Mouse (Mus musculus) gastrocnemius, postnatal 14 days (tissue): Measurements from ENCODE around the gene Atp6v0a1. TPM values are rescaled to one million over a fixed set of nuclear protein-coding genes. Genes with fewer than 3 reads are reported as not detected.

Source experiments
- DNase-seq: peaks from one replicate; pipeline ENCODE4 v3.0.0; 2021; ENCODE audit warnings: mixed read lengths
- intact Hi-C: fragments of 180-260 bp; cut with DNase I; formaldehyde crosslinking; loops from one replicate; pipeline ENCODE4 v1.15.1; 2025; ENCODE audit warnings: low total_unique reads
- microRNA-seq, 2 experiments: library from miRNA; unstranded; fragments of <30 nt; microRNA quantifications; one replicate each; pipeline ENCODE4 v1.2.0; 2021
- total RNA-seq, 2 experiments: library from RNA; stranded (reverse); gene quantifications; 2 replicates each; pipeline ENCODE4 v1.2.3; 2021

The Atp6v0a1 gene
- total RNA-seq, 2 experiments from 2014 or later, result 53.4 to 58.5 TPM

DNA sequence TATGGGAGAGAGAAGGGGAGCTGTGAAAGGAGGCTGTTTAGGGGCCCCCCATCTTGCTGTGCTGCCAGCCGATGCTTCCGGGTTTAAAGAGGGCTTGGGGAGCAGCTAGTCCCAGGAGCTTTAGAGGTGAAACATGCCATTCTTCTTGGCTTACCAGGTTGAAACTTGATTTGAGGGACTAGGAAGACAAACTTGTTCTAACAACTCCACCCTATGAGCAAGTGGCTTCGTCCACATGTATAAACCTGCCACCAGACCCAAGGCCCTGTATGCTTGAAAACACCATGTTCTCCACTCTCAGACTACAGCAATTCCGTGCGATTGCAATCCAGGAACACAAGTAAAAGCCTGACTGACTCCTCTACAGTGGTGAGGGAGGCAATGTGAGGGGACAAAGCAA, 93.8 kb downstream of the Atp6v0a1 start:
- intact Hi-C loops, result no loop called here
- no peak for DNase-seq

DNA sequence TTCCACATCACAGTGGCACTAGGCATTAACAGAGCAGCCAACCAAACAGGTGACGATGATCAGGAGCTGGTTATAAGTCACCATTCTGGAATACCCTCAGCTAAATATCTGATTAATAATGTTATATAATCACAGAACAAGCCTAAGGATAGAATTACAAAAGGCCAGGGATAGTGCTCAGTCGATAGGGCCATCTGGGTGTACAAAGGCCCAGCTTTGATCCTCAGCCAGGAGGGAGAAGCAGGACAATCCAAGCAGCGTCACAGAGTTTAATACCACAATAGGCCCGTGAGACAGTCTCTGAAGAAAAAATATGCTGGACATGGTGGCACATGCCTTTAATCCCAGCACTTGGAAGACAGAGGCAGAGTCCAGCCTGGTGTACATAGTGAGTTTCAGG, 100.1 kb downstream of the Atp6v0a1 start:
- intact Hi-C loops, result no loop called here
- DNase-seq, result no peak

DNA sequence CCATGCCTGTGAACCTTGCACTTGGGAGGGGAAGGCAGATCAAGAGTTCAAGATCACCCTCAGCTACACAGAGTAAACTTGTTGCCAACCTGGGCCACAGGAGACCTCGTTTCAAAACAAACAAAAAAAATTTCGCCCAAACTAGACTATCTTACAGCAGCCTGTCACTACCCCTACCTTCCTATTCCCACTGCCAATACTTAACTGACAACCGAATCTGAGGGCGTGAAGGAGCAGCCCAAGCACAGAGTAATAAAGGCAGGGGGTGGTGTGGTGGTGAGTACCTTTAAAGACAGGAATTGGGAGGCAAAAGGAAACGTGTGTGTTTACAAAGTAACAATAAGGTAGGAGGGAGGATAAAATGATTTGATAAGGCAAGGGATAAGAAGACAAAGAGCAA, 101.5 kb downstream of the Atp6v0a1 start:
- DNase-seq, result no peak
- intact Hi-C loops, result no loop called here

DNA sequence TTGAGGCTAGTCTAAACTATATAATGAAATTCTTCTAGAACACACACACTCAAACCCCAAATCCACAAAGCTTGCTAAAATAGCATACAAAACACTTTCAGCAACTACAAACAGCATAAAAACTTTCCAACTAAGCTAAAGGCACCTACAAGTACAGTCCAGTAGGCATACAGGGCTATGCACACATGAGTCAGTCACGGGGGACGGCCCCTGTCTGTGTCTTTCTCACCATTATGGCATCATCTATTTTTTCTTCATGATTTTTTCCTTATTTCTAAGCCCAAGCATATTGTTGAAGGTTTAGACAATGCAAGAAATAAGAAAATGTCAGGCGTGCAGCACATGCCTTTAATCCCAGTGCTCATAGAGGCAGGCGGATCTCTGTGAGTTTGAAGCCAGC, 101.9 kb downstream of the Atp6v0a1 start:
- no peak for DNase-seq
- intact Hi-C loops, result no loop called here

DNA sequence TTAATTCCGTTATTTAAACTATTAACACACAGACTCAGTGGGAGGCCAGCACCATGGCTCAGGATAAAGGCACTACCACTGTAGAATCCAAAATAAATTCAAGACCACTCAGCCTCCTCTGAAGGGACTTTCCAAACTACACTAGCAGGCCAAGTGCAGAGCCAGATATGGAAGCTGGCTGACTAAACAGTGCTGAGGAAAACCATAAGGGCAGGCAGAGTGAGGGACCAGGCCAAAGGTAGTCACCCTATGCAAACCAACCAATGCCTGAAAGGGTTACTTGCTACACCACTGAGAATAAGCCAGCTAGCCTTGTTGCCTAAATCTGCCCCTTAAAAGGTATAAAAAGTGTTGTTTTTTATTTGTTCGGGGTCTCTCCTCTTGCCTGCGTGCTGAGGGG, 102.9 kb downstream of the Atp6v0a1 start:
- no peak for DNase-seq
- intact Hi-C loops, result no loop called here

Small RNAs within 50 kb of the gene (microRNA-seq; reads per million reads assigned to microRNA genes)
- 0 to 0.64 reads per million in 2 experiments for gene Mir6928

Other genes starting within 250 kb of the Atp6v0a1 start
- gene Kcnh4, start 249.5 kb upstream of the Atp6v0a1 start, total RNA-seq, result not detected
- not detected for gene Hcrt, start 246.5 kb upstream of the Atp6v0a1 start, total RNA-seq
- gene Ghdc, start 238.5 kb upstream of the Atp6v0a1 start, total RNA-seq, result 1 to 10 TPM; 5.6 to 7.1 TPM
- gene Stat5b, start 158.7 kb upstream of the Atp6v0a1 start, total RNA-seq, result 100 to 1,000 TPM in 1 of 2 experiments, 10 to 100 TPM in 1; 100.0 to 110 TPM
- gene Stat5a, start 150.1 kb upstream of the Atp6v0a1 start, total RNA-seq, result 10 to 100 TPM; 17.9 to 21.5 TPM
- 10 to 100 TPM; 41.7 to 43.6 TPM for gene Stat3, start 69.9 kb upstream of the Atp6v0a1 start, total RNA-seq
- gene Cavin1, start 38.6 kb upstream of the Atp6v0a1 start, total RNA-seq, result 100 to 1,000 TPM; 226 to 256 TPM
- gene Naglu, start 60.6 kb downstream of the Atp6v0a1 start, total RNA-seq, result 1 to 10 TPM; 6.2 to 7.4 TPM
- gene Hsd17b1, start 69.0 kb downstream of the Atp6v0a1 start, total RNA-seq, result under 1 TPM in 1 of 2 experiments, not detected in 1; 0.29 TPM
- 1 to 10 TPM; 8.1 to 9.5 TPM for gene Coasy, start 73.1 kb downstream of the Atp6v0a1 start, total RNA-seq
- gene Mlx, start 77.8 kb downstream of the Atp6v0a1 start, total RNA-seq, result 10 to 100 TPM; 10.8 to 12.4 TPM
- 1 to 10 TPM; 1.1 to 1.5 TPM for gene Psmc3ip, start 86.0 kb downstream of the Atp6v0a1 start, total RNA-seq
- gene Retreg3, start 110.4 kb downstream of the Atp6v0a1 start, total RNA-seq, result 10 to 100 TPM; 33.3 to 34.9 TPM
- gene Tubg1, start 110.5 kb downstream of the Atp6v0a1 start, total RNA-seq, result 10 to 100 TPM; 26.3 to 31.2 TPM
- gene Tubg2, start 146.5 kb downstream of the Atp6v0a1 start, total RNA-seq, result 1 to 10 TPM; 3.1 to 4.6 TPM
- gene Cntnap1, start 161.1 kb downstream of the Atp6v0a1 start, total RNA-seq, result 1 to 10 TPM; 1.8 to 2.4 TPM
- 10 to 100 TPM; 22.0 to 26.9 TPM for gene Plekhh3, start 161.9 kb downstream of the Atp6v0a1 start, total RNA-seq
- under 1 TPM in 1 of 2 experiments, not detected in 1; 0.12 TPM for gene Ccr10, start 166.0 kb downstream of the Atp6v0a1 start, total RNA-seq
- gene Ezh1, start 217.0 kb downstream of the Atp6v0a1 start, total RNA-seq, result 10 to 100 TPM; 13.5 to 18.1 TPM
- gene Ramp2, start 236.6 kb downstream of the Atp6v0a1 start, total RNA-seq, result 10 to 100 TPM; 69.8 to 97.1 TPM
- 10 to 100 TPM; 38.1 to 39.0 TPM for gene Vps25, start 244.3 kb downstream of the Atp6v0a1 start, total RNA-seq